Mouse (Mus musculus): Measurements from ENCODE around the gene Dnase2a.

GRCm38 (mm10) chr8:84889141-84889540 is 19.2 kb upstream of the Dnase2a start:
- TF ChIP-seq CTCF (IDR thresholded peaks at IDR 0.05; ENCODE audit: insufficient read depth, low read length) (no peak), POLR2A (IDR thresholded peaks at IDR 0.05; ENCODE audit: borderline replicate concordance, extremely low read depth, low read depth, low read length) (no peak)

Data from lung, adult 2 months (tissue).